Mouse (Mus musculus) C2C12 (cell line): ENCODE measurements around the gene Cd300ld3.
A peak's percentile ranks its signal among the peaks of the same experiment; 100 is the strongest.

Source experiments
- CTCF ChIP-seq: IDR thresholded peaks from one replicate; pipeline ENCODE4 v1.5.1; 2011; ENCODE audit not compliant: control insufficient read depth, insufficient read depth, insufficient read length
- MAX ChIP-seq: IDR thresholded peaks from one replicate; pipeline ENCODE4 v1.6.1; 2011; ENCODE audit warnings: mild to moderate bottlenecking, control low read depth
- MYOD1 ChIP-seq: IDR thresholded peaks from one replicate; pipeline ENCODE4 v1.6.1; 2011; ENCODE audit warnings: low read depth; ENCODE audit not compliant: control insufficient read depth, insufficient read length
- MYOG ChIP-seq: IDR thresholded peaks from one replicate; pipeline ENCODE4 v1.6.1; 2011; ENCODE audit not compliant: control insufficient read depth, insufficient read length; ENCODE audit errors: extremely low read depth
- USF1 ChIP-seq: IDR thresholded peaks from one replicate; pipeline ENCODE4 v1.6.1; 2011; ENCODE audit warnings: low read depth, mild to moderate bottlenecking, control low read depth, moderate library complexity

- TF ChIP-seq CTCF (peak; percentile 13), MYOD1 (no peak), USF1 (no peak), MYOG (no peak), MAX (no peak)
These were observed 32.7 kb upstream of the Cd300ld3 start for GRCm38 (mm10) chr11:115080886-115081285.
